Mouse (Mus musculus) MEL (cell line): ENCODE results near the gene Nudt8. TPM values are rescaled to one million over a fixed set of nuclear protein-coding genes. Genes with fewer than 3 reads are reported as not detected.
"Not testable (repeated sequence)": the region's sequence is repeated elsewhere in the genome, so short reads cannot be mapped to it uniquely, and the experiment has no call there.

Experiments used
- DNase-seq: peaks from one replicate; pipeline ENCODE4 v3.0.0; 2011; ENCODE audit warnings: low read depth, low spot score
- H3K27ac ChIP-seq: 2 replicates; pipeline ENCODE4 v1.5.1; 2012; ENCODE audit warnings: low read depth, mild to moderate bottlenecking, control low read depth, low read length, moderate library complexity; ENCODE audit not compliant: control insufficient read depth
- H3K27me3 ChIP-seq, 2 experiments: fragments of 150-350 bp in 1 of 2; sonication (generic) in 1 of 2; 2 replicates each; pipeline ENCODE4 v1.6.1; 2012; ENCODE audit warnings: low read length in 2 of 2, mild to moderate bottlenecking in 2 of 2, improper control_type of control experiment in 1 of 2, moderate library complexity in 1 of 2; ENCODE audit not compliant: insufficient read depth in 2 of 2, control insufficient read depth in 1 of 2
- H3K36me3 ChIP-seq, 2 experiments: 2 replicates each; pipeline ENCODE4 v1.6.1; 2012 to 2014; ENCODE audit warnings: low read length in 2 of 2, improper control_type of control experiment in 1 of 2, inconsistent platforms in 1 of 2, mild to moderate bottlenecking in 1 of 2; ENCODE audit not compliant: insufficient read depth in 2 of 2, control insufficient read depth in 1 of 2
- H3K4me1 ChIP-seq, 2 experiments: fragments of 150-350 bp in 1 of 2; sonication (generic) in 1 of 2; 2 replicates each; pipeline ENCODE4 v1.6.1; 2012; ENCODE audit warnings: low read length in 2 of 2, improper control_type of control experiment in 1 of 2, mild to moderate bottlenecking in 1 of 2; ENCODE audit not compliant: insufficient read depth in 2 of 2, control insufficient read depth in 1 of 2
- H3K4me3 ChIP-seq, 2 experiments: fragments of 150-350 bp in 1 of 2; sonication (generic) in 1 of 2; 2 replicates each; pipeline ENCODE4 v1.5.1; 2012; ENCODE audit warnings: low read depth in 2 of 2, low read length in 2 of 2, mild to moderate bottlenecking in 2 of 2, moderate library complexity in 2 of 2, control low read depth in 1 of 2, improper control_type of control experiment in 1 of 2; ENCODE audit not compliant: control insufficient read depth in 1 of 2, insufficient read depth in 1 of 2
- H3K79me2 ChIP-seq: 2 replicates; pipeline ENCODE4 v1.6.1; 2012; ENCODE audit warnings: mild to moderate bottlenecking, low read length, moderate library complexity; ENCODE audit not compliant: control insufficient read depth, poor library complexity, insufficient read depth
- H3K9ac ChIP-seq: 2 replicates; pipeline ENCODE4 v1.6.1; 2012; ENCODE audit warnings: low read depth, mild to moderate bottlenecking, control low read depth, low read length, moderate library complexity; ENCODE audit not compliant: control insufficient read depth, poor library complexity, severe bottlenecking
- H3K9me3 ChIP-seq: fragments of 150-350 bp; sonication (generic); replicated peaks from 2 replicates; pipeline ENCODE4 v1.6.1; 2012; ENCODE audit warnings: mild to moderate bottlenecking, low read length, improper control_type of control experiment, moderate library complexity; ENCODE audit not compliant: insufficient read depth
- CTCF ChIP-seq, 3 experiments: IDR thresholded peaks in 2 of 3; conservative IDR thresholded peaks in 1 of 3; 2 replicates each; pipeline ENCODE4 v1.5.1; 2011 to 2012; ENCODE audit warnings: low read length in 3 of 3, low read depth in 2 of 3, mild to moderate bottlenecking in 2 of 3, improper control_type of control experiment in 1 of 3, inconsistent platforms in 1 of 3, mixed read lengths in 1 of 3, moderate library complexity in 1 of 3; ENCODE audit not compliant: control insufficient read depth in 1 of 3, insufficient read depth in 1 of 3, poor library complexity in 1 of 3, severe bottlenecking in 1 of 3
- ETS1 ChIP-seq: IDR thresholded peaks from 2 replicates; pipeline ENCODE4 v1.6.1; 2012; ENCODE audit warnings: low read depth, mild to moderate bottlenecking, inconsistent platforms, low read length, improper control_type of control experiment, moderate library complexity
- HCFC1 ChIP-seq: IDR thresholded peaks from 2 replicates; pipeline ENCODE4 v1.6.1; 2012; ENCODE audit warnings: low read depth, mild to moderate bottlenecking, inconsistent platforms, low read length, improper control_type of control experiment, moderate library complexity
- MAFK ChIP-seq: IDR thresholded peaks from 2 replicates; pipeline ENCODE4 v1.6.1; 2011; ENCODE audit warnings: low read depth, mild to moderate bottlenecking, low read length, improper control_type of control experiment, borderline replicate concordance
- MAX ChIP-seq: IDR thresholded peaks from 2 replicates; pipeline ENCODE4 v1.6.1; 2011; ENCODE audit warnings: low read length, improper control_type of control experiment
- MYC ChIP-seq: IDR thresholded peaks from 2 replicates; pipeline ENCODE4 v1.6.1; 2011; ENCODE audit warnings: low read depth, mild to moderate bottlenecking, low read length, improper control_type of control experiment, moderate library complexity
- RAD21 ChIP-seq: IDR thresholded peaks from 2 replicates; pipeline ENCODE4 v1.6.1; 2011; ENCODE audit warnings: mild to moderate bottlenecking, low read depth, low read length, improper control_type of control experiment
- SMC3 ChIP-seq: IDR thresholded peaks from 2 replicates; pipeline ENCODE4 v1.6.1; 2011; ENCODE audit warnings: low read depth, low read length, improper control_type of control experiment
- polyA plus RNA-seq, 2 experiments: library from polyadenylated mRNA; stranded (reverse) in 1 of 2; unstranded in 1 of 2; fragments of >175 nt in 1 of 2; fragments of >200 nt in 1 of 2; gene quantifications; 2 replicates each; pipeline versions ENCODE4 v1.2.1 to v1.2.4; 2012; ENCODE audit warnings: low replicate concordance in 2 of 2, low read depth in 1 of 2; ENCODE audit not compliant: insufficient read length in 2 of 2, insufficient read depth in 1 of 2, missing spikeins in 1 of 2
- total RNA-seq: library from RNA; depleted of rRNA; stranded (reverse); fragments of 300-350 nt; gene quantifications from 2 replicates; pipeline ENCODE4 v1.2.3, GENCODE M21; 2012

The Nudt8 gene
- total and polyA plus RNA-seq, 3 experiments, result 58.1 to 71.5 TPM; not detected in 1

- H3K36me3 ChIP-seq, result 0 out of 4 replicates have a peak, but pooled peaks cover 0 to 3% of the 10 kb centered on the region in 2 experiments
- DNase-seq, result no peak
- H3K9ac ChIP-seq, result no peak overlapping the region
- no peak overlapping the region for H3K4me3 ChIP-seq
- no peaks in the 10 kb centered on the region for H3K79me2 ChIP-seq
- H3K9me3 ChIP-seq, result no peaks in the 10 kb centered on the region
- H3K27me3 ChIP-seq, result 0 out of 4 replicates have a peak, but pooled peaks cover 0 to 2% of the 10 kb centered on the region in 2 experiments
- no peak overlapping the region for H3K27ac ChIP-seq
- peaks cover 3 to 4% of the 10 kb centered on the region in 2 experiments; a peak in 1 of 4 replicates for H3K4me1 ChIP-seq
- TF ChIP-seq MAX (no peak), MAFK (no peak), MYC (no peak)
Observed at GRCm38 (mm10) chr19:3960211-3960610, 40.2 kb upstream of the Nudt8 start.

DNA sequence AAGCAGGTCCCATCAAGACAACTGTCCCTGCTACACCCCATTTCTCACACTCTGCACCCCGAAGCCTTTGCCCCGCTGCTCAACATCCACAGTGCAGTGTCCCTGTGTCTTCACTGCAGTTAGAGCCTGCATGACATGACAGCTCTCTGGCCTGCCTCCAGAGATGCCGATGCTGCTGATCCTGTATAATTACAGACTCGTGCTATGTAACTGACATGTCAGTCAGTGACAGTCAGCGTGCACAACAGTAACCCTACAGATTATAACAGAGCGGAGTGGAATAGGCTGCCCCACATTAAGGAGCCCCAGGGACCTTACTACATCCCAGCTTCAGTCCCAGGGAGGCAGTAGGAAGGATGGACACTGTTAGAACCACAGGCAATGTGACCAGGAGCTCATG is 38.6 kb upstream of the Nudt8 start:
- H3K4me3 ChIP-seq, H3K27ac ChIP-seq, H3K79me2 ChIP-seq, H3K4me1 ChIP-seq, H3K27me3 ChIP-seq, H3K9ac ChIP-seq, H3K36me3 ChIP-seq, DNase-seq, H3K9me3 ChIP-seq: not testable (repeated sequence)

- no peak overlapping the region for H3K27ac ChIP-seq
- DNase-seq, result peak; percentile 42
- no peak overlapping the region for H3K4me3 ChIP-seq
- TF ChIP-seq CTCF (IDR thresholded peaks at IDR 0.05 in 2 of 3, conservative IDR thresholded peaks at IDR 0.05 in 1 of 3; ENCODE audit: control insufficient read depth in 1 of 3, insufficient read depth in 1 of 3, low read depth in 2 of 3, low read length in 3 of 3, poor library complexity in 1 of 3, severe bottlenecking in 1 of 3) (peak; percentile 42 to 49 (median 45)), ETS1 (no peak)
- TF ChIP-seq, all 39 proteins: peak for 1
- H3K27me3 ChIP-seq, result 0 out of 4 replicates have a peak, but pooled peaks cover 0 to 2% of the 10 kb centered on the region in 2 experiments
- no peak overlapping the region for H3K9ac ChIP-seq
- no peaks in the 10 kb centered on the region for H3K9me3 ChIP-seq
- no peaks in the 10 kb centered on the region for H3K79me2 ChIP-seq
- no peaks in the 10 kb centered on the region for H3K4me1 ChIP-seq
- H3K36me3 ChIP-seq, result no peaks in the 10 kb centered on the region
Observed at GRCm38 (mm10) chr19:3962469-3962868, 37.9 kb upstream of the Nudt8 start.

- no peaks in the 10 kb centered on the region for H3K36me3 ChIP-seq
- H3K79me2 ChIP-seq, result no peaks in the 10 kb centered on the region
- H3K4me3 ChIP-seq, result no peak overlapping the region
- no peaks in the 10 kb centered on the region for H3K4me1 ChIP-seq
- no peak overlapping the region for H3K9ac ChIP-seq
- TF ChIP-seq SMC3, result peak; percentile 20; the same call in 1 of the 2 replicates
- TF ChIP-seq CTCF (IDR thresholded peaks at IDR 0.05 in 2 of 3, conservative IDR thresholded peaks at IDR 0.05 in 1 of 3; ENCODE audit: control insufficient read depth in 1 of 3, insufficient read depth in 1 of 3, low read depth in 2 of 3, low read length in 3 of 3, poor library complexity in 1 of 3, severe bottlenecking in 1 of 3), result peak in 1 of 3 experiments; percentile 17; a peak in 1 of 6 replicates
- TF ChIP-seq RAD21, result peak; percentile 20
- TF ChIP-seq HCFC1, result no peak
- DNase-seq, result no peak
- no peak overlapping the region for H3K27ac ChIP-seq
- no peaks in the 10 kb centered on the region for H3K9me3 ChIP-seq
- H3K27me3 ChIP-seq, result no peaks in the 10 kb centered on the region
Observed at GRCm38 (mm10) chr19:3964030-3964429, 36.4 kb upstream of the Nudt8 start.
